Mouse (Mus musculus) C2C12 (cell line): ENCODE measurements around the gene Col15a1.

Experiments used
- CEBPB ChIP-seq: IDR thresholded peaks from one replicate; pipeline ENCODE4 v1.6.1; 2011; ENCODE audit warnings: low read depth, mild to moderate bottlenecking, control low read depth, moderate library complexity
- CTCF ChIP-seq: IDR thresholded peaks from one replicate; pipeline ENCODE4 v1.5.1; 2011; ENCODE audit not compliant: control insufficient read depth, insufficient read depth, insufficient read length
- MAX ChIP-seq: IDR thresholded peaks from one replicate; pipeline ENCODE4 v1.6.1; 2011; ENCODE audit warnings: mild to moderate bottlenecking, control low read depth
- MYOD1 ChIP-seq: IDR thresholded peaks from one replicate; pipeline ENCODE4 v1.6.1; 2011; ENCODE audit warnings: low read depth; ENCODE audit not compliant: control insufficient read depth, insufficient read length
- USF1 ChIP-seq: IDR thresholded peaks from one replicate; pipeline ENCODE4 v1.6.1; 2011; ENCODE audit warnings: low read depth, mild to moderate bottlenecking, control low read depth, moderate library complexity

DNA sequence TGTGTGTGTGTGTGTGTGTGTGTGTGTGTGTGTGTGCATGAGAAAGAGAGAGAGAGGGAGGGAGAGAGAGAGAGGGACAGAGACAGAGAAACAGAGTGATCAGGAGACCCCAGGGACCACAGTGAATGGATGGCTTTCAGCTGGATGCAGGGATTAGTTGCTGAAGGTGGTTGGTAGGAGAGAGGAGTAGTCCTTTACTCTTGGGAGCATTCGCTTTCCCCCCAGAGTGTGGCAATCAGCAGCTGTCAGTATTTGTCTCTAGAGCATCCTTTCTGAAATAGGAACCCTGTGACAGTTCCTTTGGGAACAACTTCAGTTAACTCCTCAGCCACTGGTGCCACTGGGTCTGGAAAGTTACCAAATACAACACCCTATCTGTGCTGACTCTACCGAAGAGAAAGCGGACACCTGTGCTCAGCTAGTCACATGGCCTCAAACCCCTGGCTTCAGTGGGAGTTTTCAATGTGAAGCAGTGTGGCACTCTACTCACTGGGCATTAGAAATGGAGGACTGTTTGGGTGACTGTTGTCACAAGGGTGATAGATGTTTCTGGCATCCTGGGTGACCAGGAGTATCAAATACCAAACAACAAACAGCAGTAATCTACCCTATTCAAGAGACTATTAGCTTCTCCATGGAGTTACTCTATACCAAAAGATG lies 129.1 kb downstream of the Col15a1 start:
- TF ChIP-seq CTCF (no peak), MYOD1 (no peak), CEBPB (peak; percentile 56), MAX (no peak), USF1 (peak; percentile 75)
